8 mouse cellular contexts compared by ENCODE assay signal in the genomic region with DNA sequence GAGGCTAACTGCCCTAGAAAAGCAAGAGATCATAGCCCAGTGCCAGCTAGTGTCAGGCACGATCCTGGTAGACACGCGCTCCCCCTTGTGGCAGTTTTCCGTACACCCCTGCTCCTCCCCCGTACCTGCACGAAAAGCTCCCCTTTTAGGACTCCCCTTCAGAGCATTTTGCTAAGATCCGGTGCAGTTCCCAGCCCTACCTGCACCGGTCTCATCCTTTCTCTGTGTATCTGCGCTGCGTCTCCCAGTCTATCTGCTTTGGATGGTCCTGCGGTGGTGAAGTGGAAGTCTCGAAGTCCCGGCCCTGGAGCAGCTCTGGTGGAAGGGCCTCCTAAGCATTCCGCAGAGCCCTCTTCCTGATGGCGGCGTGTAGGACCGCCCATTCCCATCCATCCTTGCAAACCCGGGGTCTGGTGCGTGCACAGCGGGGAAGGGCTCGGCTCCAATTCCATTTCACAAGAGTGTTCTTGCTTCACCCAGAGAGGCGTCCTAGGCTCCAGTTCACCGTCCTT. TPM values are rescaled to one million over a fixed set of nuclear protein-coding genes. Genes with fewer than 3 reads are reported as not detected.
DNase-seq lines count a peak whose midpoint lies in the region; ATAC-seq and TF ChIP-seq lines count a peak whose summit lies in the region.

A gene (minus strand): TSS at position 383 of the 512 bp plus-strand sequence.

- no peaks in the 10 kb centered on the region for H3K9me3 ChIP-seq in ES-E14 (ENCODE audit: control insufficient read depth, insufficient read depth, low read depth, low read length)
- no peaks in the 10 kb centered on the region for H3K9me3 ChIP-seq in forebrain, embryonic 16.5 days (ENCODE audit: control insufficient read depth, low read length)
- no peaks in the 10 kb centered on the region for H3K9me3 ChIP-seq in lung, embryonic 14.5 days (ENCODE audit: low read depth, low read length)

- in situ Hi-C loops in ES-E14 (cut with MboI; ENCODE audit: low sequenced_read_pairs in 2 of 2, unreplicated experiment in 2 of 2) = loop anchor here in 1 of 2 experiments (10.0 kb wide), 1 partner anchor 387 kb away; no protein-coding TSS in a partner anchor

- no peaks in the 10 kb centered on the region for H3K36me3 ChIP-seq in ES-E14 (ENCODE audit: control insufficient read depth, insufficient read depth, low read length, poor library complexity, severe bottlenecking)
- H3K36me3 ChIP-seq in forebrain, embryonic 16.5 days (ENCODE audit: control insufficient read depth, insufficient read depth) = no peaks in the 10 kb centered on the region
- H3K36me3 ChIP-seq in lung, embryonic 14.5 days (ENCODE audit: insufficient read depth) = no peaks in the 10 kb centered on the region

- peak; percentile 92 for TF ChIP-seq CTCF in layer of hippocampus, adult 2 months (conservative IDR thresholded peaks at IDR 0.05)
- TF ChIP-seq CTCF in lung, embryonic 14.5 days (IDR thresholded peaks at IDR 0.05; ENCODE audit: low read depth) = peak; percentile 92

- H3K27me3 ChIP-seq in forebrain, embryonic 16.5 days (replicated peaks; ENCODE audit: control insufficient read depth, insufficient read depth, low read length) = no peaks in the 10 kb centered on the region
- no peaks in the 10 kb centered on the region for H3K27me3 ChIP-seq in lung, embryonic 14.5 days (ENCODE audit: insufficient read depth, low read length)

- H3K4me3 ChIP-seq in ES-E14 (ENCODE audit: insufficient read depth in 1 of 2, low read depth in 1 of 2, low read length in 2 of 2, poor library complexity in 1 of 2, severe bottlenecking in 1 of 2) = peak within 1 kb of the TSS; percentile 72 to 80
- H3K4me3 ChIP-seq in forebrain, embryonic 16.5 days (replicated peaks; ENCODE audit: low read length) = peak within 1 kb of the TSS; percentile 65
- peak within 1 kb of the TSS; percentile 87 for H3K4me3 ChIP-seq in layer of hippocampus, adult 2 months
- peak within 1 kb of the TSS; percentile 52 for H3K4me3 ChIP-seq in lung, embryonic 14.5 days (ENCODE audit: low read depth, low read length)

- H3K4me2 ChIP-seq in forebrain, embryonic 16.5 days (ENCODE audit: low read length) = peak within 1 kb of the TSS; percentile 75
- H3K4me2 ChIP-seq in lung, embryonic 14.5 days = peak within 1 kb of the TSS; percentile 72

- under 1% methylated on average over 23 of the region's 23 CpGs for WGBS in forebrain, embryonic 16.5 days
- 0% methylated on average over 23 of the region's 23 CpGs for WGBS in lung, embryonic 14.5 days

- peak within 1 kb of the TSS; percentile 38; the same call in 1 of the 2 replicates for H3K27ac ChIP-seq in ES-E14 (ENCODE audit: insufficient read depth, low read depth, low read length, poor library complexity, severe bottlenecking)
- peak within 1 kb of the TSS; percentile 83 for H3K27ac ChIP-seq in forebrain, embryonic 16.5 days (ENCODE audit: low read length)
- peak within 1 kb of the TSS; percentile 96 for H3K27ac ChIP-seq in layer of hippocampus, adult 2 months
- peak within 1 kb of the TSS; percentile 13; the same call in 1 of the 2 replicates for H3K27ac ChIP-seq in lung, embryonic 14.5 days (ENCODE audit: low read depth)

- H3K4me1 ChIP-seq in ES-E14 (ENCODE audit: control insufficient read depth in 2 of 2, insufficient read depth in 2 of 2, low read length in 2 of 2, poor library complexity in 1 of 2) = peaks cover 0 to 6% of the 10 kb centered on the region in 2 experiments; a peak in 2 of 4 replicates
- H3K4me1 ChIP-seq in forebrain, embryonic 16.5 days (replicated peaks; ENCODE audit: control insufficient read depth, insufficient read depth, low read length) = peaks cover 9% of the 10 kb centered on the region
- H3K4me1 ChIP-seq in lung, embryonic 14.5 days (ENCODE audit: insufficient read depth) = no peaks in the 10 kb centered on the region

- DNase-seq in ES-E14 (ENCODE audit: low read depth, low spot score) = peak; percentile 79
- DNase-seq in cerebellum, adult 11-12 months = peak; percentile 89
- peak; percentile 85 to 86 for DNase-seq in heart, postnatal 36 days
- DNase-seq in layer of hippocampus, adult 2 months (ENCODE audit: low spot score in 2 of 2) = peak; percentile 87 to 90
- peak; percentile 87 for DNase-seq in lung, embryonic 14.5 days
- peak; percentile 46 for DNase-seq in ovary, adult 18-20 months (ENCODE audit: low spot score)
- peak; percentile 88 for DNase-seq in thymus, postnatal 0 days (ENCODE audit: low spot score)

- intact Hi-C loops in heart, postnatal 36 days (cut with DNase I) = loop anchor here (1.0 to 10.0 kb wide), 3 partner anchors 113 to 317 kb away; a partner anchor contains a TSS

- ATAC-seq in forebrain, embryonic 16.5 days = peak; percentile 87
- ATAC-seq in lung, embryonic 14.5 days (ENCODE audit: insufficient read depth) = peak; percentile 87

- H3K9ac ChIP-seq in ES-E14 (ENCODE audit: insufficient read depth, low read depth, low read length, poor library complexity, severe bottlenecking) = peak within 1 kb of the TSS; percentile 54; the same call in 1 of the 2 replicates
- H3K9ac ChIP-seq in forebrain, embryonic 16.5 days (replicated peaks; ENCODE audit: low read depth, low read length) = peak within 1 kb of the TSS; percentile 74
- H3K9ac ChIP-seq in lung, embryonic 14.5 days = peak within 1 kb of the TSS; percentile 52

TF ChIP-seq in ES-E14, 5 proteins besides CTCF, POLR2A, EP300 and RAD21:
- TF ChIP-seq MAFK (IDR thresholded peaks at IDR 0.05; ENCODE audit: insufficient read depth, low read depth, low read length) (no peak), ZC3H11A (IDR thresholded peaks at IDR 0.05; ENCODE audit: borderline replicate concordance, low read depth, low read length) (peak; percentile 17; the same call in 1 of the 2 replicates), HCFC1 (IDR thresholded peaks at IDR 0.05; ENCODE audit: borderline replicate concordance, insufficient read depth, low read length) (peak; percentile 61; the same call in 1 of the 2 replicates)

RNA-seq across cellular contexts. Expression of the gene that starts here (rescaled TPM):
- total RNA-seq in ES-E14 (2012; rRNA removed) = 11.6 TPM in 2 replicates
- 10.0 and 14.2 TPM in 2 replicates for polyA plus RNA-seq in forebrain, embryonic 16.5 days (2015; fragmentation: Nextera tagmentation; extraction: Ambion mirVana)
- 1 to 10 TPM in 1 of 2 experiments, not detected in 1; 2.5 TPM for total RNA-seq in heart, postnatal 36 days (2021)
- total RNA-seq in layer of hippocampus, adult 2 months (2021) = 10 to 100 TPM; 14.7 to 17.9 TPM
- polyA plus RNA-seq in lung, embryonic 14.5 days (2014; fragmentation: Nextera tagmentation; extraction: Ambion mirVana) = 11.1 and 11.9 TPM in 2 replicates
- polyA plus RNA-seq in thymus, postnatal 0 days (2015; fragmentation: Nextera tagmentation; extraction: Ambion mirVana) = 1.6 and 2.1 TPM in 2 replicates

Comparison
In these comparisons a context has a peak if more than half of its experiments do, and no peak if none do; other contexts are left out.
1. Peak in every context shown above with its lines: DNase-seq, ATAC-seq, H3K4me3 ChIP-seq and H3K27ac ChIP-seq.
2. H3K27ac ChIP-seq: peak in every context shown above with its lines; median percentile 96 in layer of hippocampus, adult 2 months; 83 in forebrain, embryonic 16.5 days; 38 in ES-E14; 13 in lung, embryonic 14.5 days.